Mouse (Mus musculus) spleen, embryonic (tissue): Measurements from ENCODE around the gene Gm904.
"Not testable (repeated sequence)": the region's sequence is repeated elsewhere in the genome, so short reads cannot be mapped to it uniquely, and the experiment has no call there.

Experiments used
- CTCF ChIA-PET: fragments of 350-600 bp; sonication (Branson Sonifier 250); formaldehyde crosslinking; loops from one replicate; lab custom pipeline; 2022; lab: Charles Lee

Gene Gm904

DNA sequence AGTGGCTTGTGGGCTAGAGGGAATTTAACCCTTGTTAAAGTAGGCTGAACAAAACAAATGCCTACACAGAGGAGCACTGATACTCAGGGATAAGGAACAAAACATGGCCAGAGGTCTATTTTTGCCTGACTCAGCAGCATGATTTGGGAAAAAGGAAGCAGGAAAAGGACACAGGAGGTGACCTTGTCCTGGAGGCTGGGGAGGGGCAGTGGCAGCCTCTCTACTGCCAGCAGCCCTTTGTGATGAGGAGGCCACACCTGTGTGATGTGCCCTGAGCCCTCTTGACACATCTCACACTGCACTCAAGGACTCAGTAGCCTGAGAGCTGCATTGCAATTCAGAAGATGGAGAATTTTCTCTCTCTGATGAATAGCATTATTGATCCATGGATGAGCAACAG is at the start of gene Gm904:
Gene Gm904 (plus strand): TSS at position 301 of the 400 bp plus-strand sequence.
- CTCF ChIA-PET: not testable (repeated sequence)

- CTCF ChIA-PET: not testable (repeated sequence)
Observed at GRCm38 (mm10) chr13:50648771-50649170, 5.7 kb downstream of the Gm904 start.
